Mouse (Mus musculus) stomach, embryonic 15.5 days (tissue): Measurements from ENCODE around the gene Dhtkd1. TPM values are rescaled to one million over a fixed set of nuclear protein-coding genes. Genes with fewer than 3 reads are reported as not detected.

Source experiments
- ATAC-seq: fragments of 200-750 bp; cut with Nextera tagmentation; 2 replicates; pipeline ENCODE4 v1.8.0; 2017; ENCODE audit warnings: low read depth, moderate number of reproducible peaks, moderate TSS enrichment; ENCODE audit not compliant: insufficient read depth, low FRiP score
- H3K27ac ChIP-seq: fragments of 300-500 bp; sonication (generic); 2 replicates; pipeline ENCODE4 v1.5.1; 2015; ENCODE audit warnings: mild to moderate bottlenecking, inconsistent platforms
- H3K27me3 ChIP-seq: fragments of 300-500 bp; sonication (generic); replicated peaks from 2 replicates; pipeline ENCODE4 v1.6.1; 2015; ENCODE audit warnings: inconsistent platforms
- H3K36me3 ChIP-seq: fragments of 300-500 bp; sonication (generic); 2 replicates; pipeline ENCODE4 v1.6.1; 2015; ENCODE audit warnings: inconsistent platforms
- H3K4me1 ChIP-seq: fragments of 300-500 bp; sonication (generic); 2 replicates; pipeline ENCODE4 v1.6.1; 2015; ENCODE audit warnings: inconsistent platforms
- H3K4me2 ChIP-seq: fragments of 300-500 bp; sonication (generic); 2 replicates; pipeline ENCODE4 v1.6.1; 2015; ENCODE audit warnings: mild to moderate bottlenecking, inconsistent platforms
- H3K4me3 ChIP-seq: fragments of 300-500 bp; sonication (generic); replicated peaks from 2 replicates; pipeline ENCODE4 v1.5.1; 2015; ENCODE audit warnings: inconsistent platforms
- H3K9ac ChIP-seq: fragments of 300-500 bp; sonication (generic); 2 replicates; pipeline ENCODE4 v1.6.1; 2015; ENCODE audit warnings: inconsistent platforms
- H3K9me3 ChIP-seq: fragments of 300-500 bp; sonication (generic); 2 replicates; pipeline ENCODE4 v1.6.1; 2016; ENCODE audit warnings: inconsistent platforms
- whole genome bisulfite sequencing: fragments of 180-500 bp; shearing (Covaris S2); methylation state at CpG from one replicate; pipeline ENCODE4 v1.1.7; 2015; 5-methylcytosine and 5-hydroxymethylcytosine counted together
- polyA plus RNA-seq: library from polyadenylated mRNA; unstranded; fragments of >200 nt; fragmentation: Nextera tagmentation; extraction: Ambion mirVana; gene quantifications from 2 replicates; pipeline ENCODE4 v1.2.1, GENCODE M21; 2015

Dhtkd1 gene
- polyA plus RNA-seq, 1 experiment from 2014 or later, result 3.0 TPM

DNA sequence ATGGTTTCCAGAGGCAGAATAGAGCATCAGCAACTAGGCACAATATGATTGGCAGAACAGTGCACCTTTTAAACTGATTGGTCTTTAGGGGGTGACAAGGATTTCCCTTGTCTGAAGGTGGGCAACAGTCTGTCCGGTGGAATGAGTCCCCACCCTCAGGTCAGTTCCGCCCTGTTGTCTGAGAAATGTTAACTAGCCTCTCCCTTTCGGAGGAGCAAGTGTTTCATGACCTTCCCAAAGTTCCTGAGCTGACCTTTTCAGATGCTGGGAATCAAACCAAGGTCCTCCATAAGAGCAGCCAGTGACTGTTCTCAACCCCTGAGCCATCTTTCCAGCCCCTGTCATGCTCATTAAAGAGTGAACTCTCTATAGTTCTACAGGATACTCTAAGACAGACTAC is 4.3 kb upstream of the Dhtkd1 start:
- H3K27me3 ChIP-seq, result no peaks in the 10 kb centered on the region
- no peaks in the 10 kb centered on the region for H3K9me3 ChIP-seq
- H3K4me2 ChIP-seq, result no peak overlapping the region
- H3K4me1 ChIP-seq, result 0 out of 2 replicates have a peak, but pooled peaks cover 5% of the 10 kb centered on the region
- H3K36me3 ChIP-seq, result no peaks in the 10 kb centered on the region
- no peak overlapping the region for H3K27ac ChIP-seq
- H3K9ac ChIP-seq, result no peak overlapping the region
- 82% methylated on average over 3 of the region's 3 CpGs for WGBS
- H3K4me3 ChIP-seq, result no peak overlapping the region
- ATAC-seq, result no peak

DNA sequence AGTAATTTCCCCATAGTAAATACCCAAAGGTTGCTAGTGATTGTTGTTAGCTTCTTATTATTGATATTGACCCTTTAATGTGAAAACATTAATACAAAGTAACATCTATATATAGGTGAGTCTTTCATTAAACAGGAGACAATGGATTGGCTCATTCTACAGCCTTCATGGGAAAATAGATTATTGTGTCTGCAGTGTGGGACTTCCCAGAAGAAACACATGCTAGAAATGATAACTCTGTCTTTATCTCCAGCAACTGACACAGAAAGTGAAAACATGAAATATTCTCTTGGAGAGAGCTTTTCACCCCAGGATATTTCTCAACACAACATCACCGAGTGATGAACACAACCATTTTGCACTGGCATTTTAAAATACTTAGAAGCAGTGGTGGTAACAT is 3.0 kb upstream of the Dhtkd1 start:
- Histone ChIP-seq H3K4me2 (no peak overlapping the region), H3K9ac (no peak overlapping the region), H3K27me3 (no peaks in the 10 kb centered on the region), H3K4me3 (no peak overlapping the region), H3K27ac (no peak overlapping the region), H3K9me3 (no peaks in the 10 kb centered on the region), H3K36me3 (no peaks in the 10 kb centered on the region), H3K4me1 (0 out of 2 replicates have a peak, but pooled peaks cover 6% of the 10 kb centered on the region)
- 90% methylated on average over 1 of the region's 1 CpGs for WGBS
- no peak for ATAC-seq

DNA sequence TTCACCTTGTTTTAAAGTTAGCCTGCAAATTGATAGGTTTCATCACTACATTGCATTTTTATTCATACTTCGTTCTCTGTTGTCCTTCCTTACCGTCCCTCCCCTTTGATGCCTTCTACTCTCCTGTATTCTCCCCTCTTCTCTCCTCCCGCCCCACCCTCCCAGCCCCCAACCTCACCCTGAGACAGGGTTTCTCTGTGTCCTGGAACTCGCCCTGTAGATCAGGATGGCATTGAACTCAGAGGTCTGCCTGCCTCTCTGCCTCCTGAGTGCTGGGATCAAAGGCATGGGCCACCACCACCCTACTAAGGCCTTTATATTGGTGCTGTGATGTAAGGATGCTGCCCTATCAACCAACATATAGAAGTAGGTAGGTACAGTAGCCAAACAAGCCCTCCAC is 479 bp upstream of the Dhtkd1 start:
- ATAC-seq, result no peak
- no peaks in the 10 kb centered on the region for H3K9me3 ChIP-seq
- H3K27me3 ChIP-seq, result no peaks in the 10 kb centered on the region
- WGBS, result 42% methylated on average over 4 of the region's 4 CpGs
- no peak overlapping the region for H3K27ac ChIP-seq
- 0 out of 2 replicates have a peak, but pooled peaks cover 6% of the 10 kb centered on the region for H3K4me1 ChIP-seq
- H3K4me2 ChIP-seq, result peak overlapping the region; percentile 88
- no peaks in the 10 kb centered on the region for H3K36me3 ChIP-seq
- no peak overlapping the region; the same call in 1 of the 2 replicates for H3K9ac ChIP-seq
- H3K4me3 ChIP-seq, result peak overlapping the region; percentile 64

DNA sequence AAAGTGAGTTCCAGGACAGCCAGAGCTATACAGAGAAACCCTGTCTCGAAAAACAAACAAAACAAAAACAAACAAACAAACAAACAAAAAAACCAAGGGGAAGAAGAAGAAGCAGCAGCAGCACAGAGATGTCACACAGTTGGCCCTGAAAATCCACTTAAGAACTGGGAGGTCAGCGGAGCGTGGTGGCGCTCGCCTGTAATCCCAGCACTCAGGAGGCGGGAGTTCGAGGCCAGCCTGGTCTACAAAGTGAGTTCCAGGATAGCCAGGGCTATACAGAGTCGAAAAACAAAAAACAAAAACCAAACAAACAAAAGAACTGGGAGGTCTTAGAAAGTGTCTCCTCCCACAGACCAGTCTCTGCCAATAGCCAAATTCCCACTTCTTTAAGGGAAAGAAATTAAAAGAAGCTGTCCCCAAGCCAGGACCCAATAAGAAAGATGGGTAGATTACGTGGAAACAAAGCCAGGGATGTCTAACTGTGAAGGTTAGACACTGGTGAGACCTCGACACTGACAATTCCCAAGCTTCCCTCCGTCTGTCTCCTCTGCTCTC is 654 bp downstream of the Dhtkd1 start:
- Histone ChIP-seq H3K27ac (no peak overlapping the region), H3K9me3 (no peaks in the 10 kb centered on the region), H3K27me3 (no peaks in the 10 kb centered on the region), H3K4me3 (peak overlapping the region; percentile 64), H3K36me3 (no peaks in the 10 kb centered on the region), H3K4me1 (0 out of 2 replicates have a peak, but pooled peaks cover 6% of the 10 kb centered on the region), H3K4me2 (peak overlapping the region; percentile 88), H3K9ac (peak overlapping the region; percentile 59)
- ATAC-seq, result 0 out of 2 replicates have a peak, but pooled peaks have one; percentile 3
- 65% methylated on average over 11 of the region's 11 CpGs for WGBS

DNA sequence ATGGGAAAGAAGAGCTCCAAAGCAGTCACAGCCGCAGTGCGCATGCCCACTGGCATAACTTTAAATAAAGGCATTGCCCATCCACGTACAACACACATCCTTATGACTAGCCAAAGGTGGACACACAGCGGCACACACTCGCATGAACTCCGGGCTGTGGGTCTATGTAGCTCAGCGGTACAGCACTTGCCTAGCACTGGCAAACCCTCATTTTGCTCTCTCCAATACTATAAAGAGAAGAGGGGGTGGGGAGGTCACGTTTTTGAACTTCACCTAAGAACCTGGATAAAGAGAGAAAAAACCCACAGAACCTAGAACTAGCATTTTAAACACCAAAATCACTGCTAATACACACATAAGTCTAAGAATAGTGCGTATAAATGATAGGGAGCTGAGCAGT is 1.7 kb downstream of the Dhtkd1 start:
- no peaks in the 10 kb centered on the region for H3K36me3 ChIP-seq
- no peak overlapping the region for H3K4me2 ChIP-seq
- no peak overlapping the region for H3K9ac ChIP-seq
- H3K27ac ChIP-seq, result no peak overlapping the region
- H3K4me1 ChIP-seq, result 0 out of 2 replicates have a peak, but pooled peaks cover 6% of the 10 kb centered on the region
- no peak for ATAC-seq
- no peaks in the 10 kb centered on the region for H3K9me3 ChIP-seq
- WGBS, result 93% methylated on average over 9 of the region's 9 CpGs
- no peaks in the 10 kb centered on the region for H3K27me3 ChIP-seq
- no peak overlapping the region for H3K4me3 ChIP-seq

DNA sequence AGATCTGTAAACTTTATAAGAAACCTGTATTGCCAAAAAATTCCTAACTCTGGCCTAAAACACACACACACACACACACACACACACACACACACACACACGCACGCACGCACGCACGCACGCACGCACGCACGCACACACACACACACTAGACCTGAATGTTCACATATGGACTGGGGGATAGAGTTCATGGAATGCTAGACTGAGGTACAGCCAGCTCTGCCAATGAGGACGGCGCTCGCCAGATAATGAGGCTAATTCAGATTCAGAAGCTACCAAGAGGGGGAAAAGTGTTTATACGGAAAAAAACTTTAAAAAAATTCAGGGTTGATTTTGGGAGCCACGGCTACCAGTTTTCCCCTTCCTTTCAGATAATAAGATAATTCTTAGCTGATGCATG is 2.7 kb downstream of the Dhtkd1 start:
- ATAC-seq, result no peak
- no peaks in the 10 kb centered on the region for H3K36me3 ChIP-seq
- no peak overlapping the region for H3K9ac ChIP-seq
- WGBS, result 85% methylated on average over 14 of the region's 14 CpGs
- no peak overlapping the region for H3K4me3 ChIP-seq
- no peaks in the 10 kb centered on the region for H3K9me3 ChIP-seq
- no peaks in the 10 kb centered on the region for H3K27me3 ChIP-seq
- no peak overlapping the region for H3K27ac ChIP-seq
- 0 out of 2 replicates have a peak, but pooled peaks cover 6% of the 10 kb centered on the region for H3K4me1 ChIP-seq
- H3K4me2 ChIP-seq, result no peak overlapping the region

DNA sequence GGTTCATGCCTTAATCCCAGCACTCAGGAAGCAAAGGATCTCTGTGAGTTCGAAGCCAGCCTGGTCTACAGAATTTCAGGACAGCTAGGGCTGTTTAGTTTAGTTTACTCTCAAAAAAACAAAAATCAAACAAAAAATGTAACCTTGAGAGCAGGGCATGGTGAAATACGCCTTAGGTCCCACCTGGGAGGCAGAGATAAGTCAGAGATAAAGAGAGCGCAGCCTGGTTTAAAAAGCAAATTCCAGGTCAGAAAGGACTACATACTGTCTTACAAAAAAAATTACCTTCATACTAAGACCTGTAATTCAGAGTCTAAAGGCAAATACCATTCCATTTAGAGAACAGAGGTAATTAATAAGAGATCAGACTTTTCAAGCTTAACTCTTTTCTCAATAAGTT is 3.3 kb downstream of the Dhtkd1 start:
- Histone ChIP-seq H3K9me3 (no peaks in the 10 kb centered on the region), H3K36me3 (no peaks in the 10 kb centered on the region), H3K27me3 (no peaks in the 10 kb centered on the region), H3K4me3 (no peak overlapping the region), H3K9ac (no peak overlapping the region), H3K4me1 (0 out of 2 replicates have a peak, but pooled peaks cover 6% of the 10 kb centered on the region), H3K27ac (no peak overlapping the region), H3K4me2 (no peak overlapping the region)
- no peak for ATAC-seq
- 69% methylated on average over 3 of the region's 3 CpGs for WGBS

DNA sequence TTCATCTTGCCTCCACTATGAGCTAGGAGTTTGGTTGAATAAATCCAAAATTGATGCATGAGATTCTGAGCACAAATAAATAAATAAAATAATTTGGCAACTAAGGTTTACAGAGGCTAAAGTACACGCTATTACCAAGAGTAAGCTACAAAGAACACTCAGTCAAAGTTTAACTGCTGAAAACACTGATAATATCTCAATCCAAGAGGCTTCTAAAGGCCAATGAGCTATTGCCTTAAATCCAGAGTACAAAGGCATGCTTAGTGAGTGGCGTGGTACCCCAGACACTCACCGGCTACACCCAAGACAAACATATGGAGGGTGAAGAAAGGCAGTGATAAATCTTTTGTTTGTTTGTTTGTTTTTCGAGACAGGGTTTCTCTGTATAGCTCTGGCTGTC is 6.0 kb downstream of the Dhtkd1 start:
- 74% methylated on average over 4 of the region's 4 CpGs for WGBS
- H3K4me3 ChIP-seq, result no peak overlapping the region
- H3K4me2 ChIP-seq, result no peak overlapping the region
- no peak overlapping the region for H3K9ac ChIP-seq
- no peak for ATAC-seq
- H3K36me3 ChIP-seq, result no peaks in the 10 kb centered on the region
- no peaks in the 10 kb centered on the region for H3K4me1 ChIP-seq
- H3K27ac ChIP-seq, result no peak overlapping the region
- no peaks in the 10 kb centered on the region for H3K9me3 ChIP-seq
- no peaks in the 10 kb centered on the region for H3K27me3 ChIP-seq

DNA sequence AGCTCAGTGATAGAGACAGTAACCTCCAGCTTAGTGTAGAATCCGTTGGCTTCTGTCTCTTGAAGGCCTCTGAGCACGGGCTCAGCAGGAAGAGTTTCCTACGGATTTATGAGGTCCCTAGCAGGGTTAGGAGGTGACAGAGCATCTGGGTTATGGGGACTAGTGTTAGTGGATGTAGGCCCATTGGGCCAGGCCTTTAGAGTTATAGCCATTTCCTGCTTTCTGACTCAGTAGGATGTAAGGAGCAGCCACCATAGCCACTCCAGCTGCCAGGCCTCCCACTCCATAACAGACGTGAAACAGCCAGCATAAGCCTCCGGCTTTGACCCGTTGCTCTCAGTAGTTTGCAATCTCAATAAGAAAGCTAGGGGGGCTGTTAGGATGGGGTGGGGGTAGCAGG is 6.5 kb downstream of the Dhtkd1 start:
- Histone ChIP-seq H3K4me2 (no peak overlapping the region), H3K4me1 (no peaks in the 10 kb centered on the region), H3K9me3 (no peaks in the 10 kb centered on the region), H3K36me3 (no peaks in the 10 kb centered on the region), H3K27me3 (no peaks in the 10 kb centered on the region), H3K9ac (no peak overlapping the region), H3K4me3 (no peak overlapping the region), H3K27ac (no peak overlapping the region)
- 74% methylated on average over 6 of the region's 6 CpGs for WGBS
- no peak for ATAC-seq

DNA sequence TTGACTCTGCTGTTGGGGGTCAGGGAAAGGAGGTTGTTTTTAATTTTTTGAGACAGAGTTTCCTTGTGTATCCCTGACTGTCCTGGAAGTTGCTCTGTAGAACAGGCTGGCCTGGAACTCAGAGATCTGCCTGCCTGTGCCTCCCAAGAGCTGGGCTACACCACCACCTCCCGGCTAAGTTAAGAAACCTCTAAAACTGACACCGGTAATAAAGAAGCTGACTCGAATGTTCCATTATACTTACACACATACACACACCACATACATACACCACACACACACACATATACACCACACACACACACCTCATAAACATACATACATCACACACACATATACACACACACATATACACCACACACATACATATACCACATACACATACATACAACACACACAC is 7.7 kb downstream of the Dhtkd1 start:
- Histone ChIP-seq H3K9me3 (no peaks in the 10 kb centered on the region), H3K27me3 (no peaks in the 10 kb centered on the region), H3K9ac (no peak overlapping the region), H3K27ac (no peak overlapping the region), H3K4me3 (no peak overlapping the region), H3K4me1 (no peaks in the 10 kb centered on the region), H3K4me2 (no peak overlapping the region), H3K36me3 (no peaks in the 10 kb centered on the region)
- WGBS, result 94% methylated on average over 3 of the region's 3 CpGs
- ATAC-seq, result no peak

DNA sequence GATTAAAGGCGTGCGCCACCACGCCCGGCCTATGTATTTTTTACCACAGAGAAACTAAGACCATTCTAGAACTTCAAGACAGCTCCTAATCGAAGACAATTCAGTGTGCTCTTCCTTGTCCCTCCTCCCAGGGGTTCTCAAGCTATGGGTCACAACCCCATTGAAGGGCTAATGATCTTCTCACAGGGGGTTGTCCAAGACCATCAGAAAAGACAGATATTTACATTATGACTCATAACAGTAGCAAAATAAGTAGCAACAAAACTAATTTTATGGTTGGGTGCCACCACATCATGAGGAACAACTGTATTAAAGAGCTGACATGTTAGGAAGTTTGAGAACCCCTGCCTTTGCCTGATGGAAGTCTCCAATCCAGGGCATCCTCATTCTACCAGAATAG is 10.7 kb downstream of the Dhtkd1 start:
- H3K27ac ChIP-seq, result no peak overlapping the region
- H3K4me3 ChIP-seq, result no peak overlapping the region
- no peak for ATAC-seq
- no peaks in the 10 kb centered on the region for H3K9me3 ChIP-seq
- H3K27me3 ChIP-seq, result no peaks in the 10 kb centered on the region
- no peaks in the 10 kb centered on the region for H3K36me3 ChIP-seq
- 89% methylated on average over 5 of the region's 5 CpGs for WGBS
- H3K9ac ChIP-seq, result no peak overlapping the region
- no peaks in the 10 kb centered on the region for H3K4me1 ChIP-seq
- no peak overlapping the region for H3K4me2 ChIP-seq

DNA sequence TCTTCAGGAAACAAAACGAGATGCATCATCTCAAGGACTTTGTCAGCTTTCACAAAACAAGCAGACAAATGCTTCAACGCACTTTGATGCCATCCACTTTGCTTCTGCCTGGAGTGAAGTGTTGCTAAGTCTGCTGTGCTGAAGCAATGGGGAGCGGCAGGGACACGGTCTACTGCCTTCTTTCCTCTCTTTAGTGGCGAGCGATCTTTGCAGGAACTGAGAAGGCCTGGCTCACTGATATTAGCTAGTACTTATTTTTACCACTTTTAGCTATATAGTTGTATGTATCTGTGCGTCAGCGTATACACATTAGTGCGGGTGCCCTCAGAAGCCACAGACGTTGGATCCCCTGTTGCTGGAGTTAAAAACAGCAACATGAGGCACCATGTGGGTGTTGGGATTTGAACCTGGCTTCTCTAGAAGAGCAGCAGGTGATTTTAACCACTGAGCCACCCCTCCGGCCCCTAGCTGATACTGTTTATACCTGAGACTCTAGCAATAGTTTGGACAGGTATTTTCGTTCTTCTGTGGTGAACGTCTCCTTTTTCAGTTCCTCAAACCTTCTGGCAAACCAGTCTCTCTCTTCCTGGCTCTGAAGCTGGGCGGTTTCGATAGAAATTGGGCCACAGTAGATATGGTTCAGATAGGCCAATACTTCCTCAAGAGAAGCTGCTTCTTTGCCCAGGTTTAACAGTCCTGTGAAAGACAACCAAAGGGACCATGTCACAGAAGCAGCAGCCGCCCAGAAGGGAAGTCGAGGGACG is 12.1 kb downstream of the Dhtkd1 start:
- no peak overlapping the region for H3K4me2 ChIP-seq
- no peak overlapping the region for H3K4me3 ChIP-seq
- 84% methylated on average over 18 of the region's 18 CpGs for WGBS
- no peaks in the 10 kb centered on the region for H3K27me3 ChIP-seq
- no peaks in the 10 kb centered on the region for H3K4me1 ChIP-seq
- H3K9me3 ChIP-seq, result no peaks in the 10 kb centered on the region
- H3K36me3 ChIP-seq, result no peaks in the 10 kb centered on the region
- no peak overlapping the region for H3K9ac ChIP-seq
- no peak overlapping the region for H3K27ac ChIP-seq
- no peak for ATAC-seq
